Mouse (Mus musculus): ENCODE data around the gene Nectin4.

Nectin4 gene

GRCm38 (mm10) chr1:171412446-171412845 is 42.5 kb downstream of the Nectin4 start:
- DNase-seq = no peak

GRCm38 (mm10) chr1:171413608-171414007 is 43.7 kb downstream of the Nectin4 start:
- DNase-seq = no peak

DNA sequence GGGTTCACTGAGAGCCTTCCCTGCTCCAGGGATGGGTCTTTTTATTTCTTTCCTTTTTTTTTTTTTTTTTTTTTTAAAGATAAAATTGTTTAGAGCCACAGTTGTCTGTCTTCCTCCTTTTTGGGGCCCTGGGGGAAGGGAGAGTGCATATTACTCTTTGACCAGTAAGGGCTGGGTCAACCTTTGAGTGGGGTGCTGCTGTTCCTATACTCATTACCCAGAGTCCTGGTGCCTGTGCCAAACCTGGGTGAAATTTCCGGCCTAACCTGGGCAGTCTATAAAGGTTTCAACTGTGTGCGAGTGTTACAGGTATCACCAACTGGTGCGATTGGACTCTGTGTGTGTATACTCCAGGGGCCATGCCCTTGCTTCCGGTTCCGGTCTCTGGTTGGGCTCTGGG is 48.8 kb downstream of the Nectin4 start, which contains the start of gene Tstd1:
Gene Tstd1, plus strand, starts transcription at position 213 of the 400 bp plus-strand sequence.
- DNase-seq = peak; percentile 72 to 88

- DNase-seq = peak in 1 of 2 experiments; percentile 40
Observed at GRCm38 (mm10) chr1:171419291-171419882, 49.5 kb downstream of the Nectin4 start.

- no peak for DNase-seq
Observed at GRCm38 (mm10) chr1:171419905-171420304, 50.0 kb downstream of the Nectin4 start.

- no peak for DNase-seq
Observed at GRCm38 (mm10) chr1:171422504-171423095, 52.7 kb downstream of the Nectin4 start.

DNA sequence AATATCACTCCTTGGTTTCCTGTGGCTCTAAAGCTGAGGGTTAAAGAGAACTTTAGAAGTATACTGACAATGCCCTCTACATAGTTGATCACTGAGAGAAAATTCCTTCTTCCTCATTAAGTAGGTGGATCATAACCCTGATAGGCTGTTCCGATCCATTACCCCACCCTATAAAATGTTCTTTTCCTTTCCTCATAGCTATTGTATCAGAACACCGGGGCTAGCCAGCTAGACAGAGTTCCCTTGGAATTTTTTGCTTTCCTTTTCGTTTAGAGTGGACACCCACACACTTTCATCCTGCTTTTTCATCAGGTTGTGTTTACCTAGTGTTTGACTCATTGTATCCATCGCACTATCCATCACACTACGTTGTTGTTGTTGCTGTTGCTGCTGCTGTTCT is 54.7 kb downstream of the Nectin4 start:
- DNase-seq = no peak

- peak; percentile 35 to 40 for DNase-seq
Observed at GRCm38 (mm10) chr1:171425126-171425525, 55.2 kb downstream of the Nectin4 start.

GRCm38 (mm10) chr1:171432158-171432557 is 62.3 kb downstream of the Nectin4 start:
- DNase-seq = no peak

GRCm38 (mm10) chr1:171435288-171435814 is 65.5 kb downstream of the Nectin4 start:
- DNase-seq = no peak

- no peak for DNase-seq
Observed at GRCm38 (mm10) chr1:171435974-171436373, 66.1 kb downstream of the Nectin4 start.

GRCm38 (mm10) chr1:171437264-171438013 is 67.5 kb downstream of the Nectin4 start, which contains the start of gene F11r:
TSS of gene F11r (plus strand) at chr1:171437535.
- peak; percentile 95 to 98 for DNase-seq
